Mouse (Mus musculus): ENCODE data around the gene Rasgef1a.

Gene Rasgef1a

DNA sequence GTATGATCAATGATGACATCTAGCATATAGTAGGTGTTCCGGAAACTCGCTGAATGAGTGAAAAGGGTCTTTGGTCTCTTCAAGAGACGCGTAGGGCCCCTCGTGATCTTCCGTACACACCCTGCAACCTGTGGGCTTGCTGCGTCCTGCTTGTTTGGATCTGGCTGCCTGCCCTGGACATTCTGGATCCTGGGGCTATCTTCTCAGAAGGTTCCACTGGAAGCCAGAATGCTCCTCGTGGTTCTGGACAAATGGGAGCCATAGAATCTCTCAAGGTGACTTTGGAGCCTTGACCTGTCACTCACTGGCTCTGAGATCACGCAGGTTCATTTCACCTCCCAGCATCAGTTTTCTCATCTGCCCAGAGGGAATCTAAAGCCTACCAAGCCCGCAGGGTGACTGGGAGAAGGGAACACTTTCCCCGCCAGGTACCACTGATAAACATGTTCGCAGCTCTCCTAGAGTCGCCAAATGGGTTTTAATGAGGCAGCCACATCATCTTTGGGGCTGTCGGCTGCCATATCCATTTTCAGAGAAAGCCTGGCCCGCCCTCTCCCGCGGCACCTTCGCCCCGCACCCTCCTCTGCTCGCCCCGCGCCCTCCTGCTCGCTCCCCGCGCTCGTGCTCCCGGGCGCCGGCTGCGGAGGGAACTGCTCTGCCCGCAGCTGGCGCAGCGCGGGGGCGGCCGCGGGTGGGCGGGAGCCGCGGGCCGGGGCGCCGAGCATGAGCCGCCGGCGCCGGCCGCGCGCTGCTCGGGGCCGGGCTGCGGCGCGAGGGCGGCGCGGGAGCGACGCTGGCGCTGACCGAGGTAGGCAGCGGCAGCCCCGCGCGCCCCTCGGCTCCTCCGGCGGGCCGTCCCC lies at the start of gene Rasgef1a:
Rasgef1a (plus strand) TSS at position 683 of the 860 bp plus-strand sequence.
- DNase-seq (ENCODE audit: inconsistent age in 2 of 2, low spot score in 1 of 2), result no peak

GRCm38 (mm10) chr6:117963201-117963600 lies 48.0 kb upstream of the Rasgef1a start:
- DNase-seq (ENCODE audit: inconsistent age in 2 of 2, low spot score in 1 of 2), result no peak

DNA sequence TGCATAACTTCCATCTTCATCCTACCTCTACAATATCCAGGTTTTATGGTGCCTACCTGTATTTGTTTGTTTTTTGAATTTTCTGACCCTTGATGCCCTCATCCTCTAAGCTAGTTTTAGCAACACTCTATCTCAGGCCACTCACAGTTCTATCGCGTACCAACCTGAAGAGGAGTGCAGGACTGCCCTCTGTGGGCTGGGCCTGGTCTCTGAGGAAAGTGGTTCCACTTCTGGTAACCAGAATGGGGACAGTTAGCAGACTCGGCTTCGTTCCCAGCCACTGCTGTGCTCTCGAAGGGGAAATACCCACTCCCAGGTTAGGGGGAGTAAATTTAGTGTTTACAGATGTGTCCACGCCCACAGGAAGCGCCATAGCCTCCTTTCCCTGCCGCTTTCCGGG lies 44.5 kb upstream of the Rasgef1a start:
- no peak for DNase-seq (ENCODE audit: inconsistent age in 2 of 2, low spot score in 1 of 2)

GRCm38 (mm10) chr6:117987173-117987572 lies 24.1 kb upstream of the Rasgef1a start:
- DNase-seq (ENCODE audit: inconsistent age in 2 of 2, low spot score in 1 of 2), result no peak

DNA sequence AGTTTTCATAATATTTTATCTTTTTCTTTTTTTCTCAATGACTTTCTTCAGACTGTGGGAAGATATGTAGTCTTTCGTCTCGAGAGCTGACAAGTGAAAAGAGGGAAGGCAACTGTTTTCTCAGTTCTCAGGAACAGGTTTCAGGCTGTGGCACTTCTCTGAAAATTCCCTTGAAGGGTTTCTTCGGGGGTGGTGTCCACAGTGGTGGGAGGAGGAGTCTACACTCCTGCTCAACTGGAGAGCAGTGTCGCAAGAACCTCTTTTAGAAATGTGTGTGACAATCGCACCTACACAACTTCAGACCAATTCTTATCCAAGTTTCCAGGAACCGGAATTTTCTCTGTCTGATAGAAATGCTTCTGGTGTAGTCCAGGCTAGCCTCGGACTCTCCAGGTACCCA lies 22.0 kb upstream of the Rasgef1a start:
- no peak for DNase-seq (ENCODE audit: inconsistent age in 2 of 2, low spot score in 1 of 2)

- no peak for DNase-seq (ENCODE audit: inconsistent age in 2 of 2, low spot score in 1 of 2)
These were observed 20.6 kb upstream of the Rasgef1a start for GRCm38 (mm10) chr6:117990649-117991048.

GRCm38 (mm10) chr6:117991297-117991696 lies 19.9 kb upstream of the Rasgef1a start:
- DNase-seq (ENCODE audit: inconsistent age in 2 of 2, low spot score in 1 of 2), result no peak

- DNase-seq (ENCODE audit: inconsistent age in 2 of 2, low spot score in 1 of 2), result no peak
These were observed 19.3 kb upstream of the Rasgef1a start for GRCm38 (mm10) chr6:117991928-117992327.

DNA sequence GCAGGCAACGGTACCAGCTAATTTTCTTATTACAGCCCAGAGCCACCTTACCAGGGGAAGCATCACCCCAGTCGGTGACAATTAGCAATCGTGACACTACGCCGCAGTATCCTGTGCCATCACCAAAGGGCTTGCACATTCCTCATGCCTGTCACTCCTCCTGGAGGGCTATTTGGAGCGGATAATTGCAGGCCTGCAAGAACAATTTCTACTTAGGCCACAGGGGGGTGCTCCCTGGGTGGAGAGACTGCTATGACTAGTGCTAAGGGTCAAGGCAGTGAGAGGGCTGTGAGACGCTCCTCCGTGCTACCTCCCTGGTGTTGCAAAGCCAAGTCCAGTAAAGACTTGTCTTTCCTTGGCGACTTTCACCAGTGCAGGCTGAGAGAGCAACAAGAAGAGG lies 16.1 kb upstream of the Rasgef1a start:
- peak in 1 of 2 experiments; percentile 53 for DNase-seq (ENCODE audit: inconsistent age in 2 of 2, low spot score in 1 of 2)

DNA sequence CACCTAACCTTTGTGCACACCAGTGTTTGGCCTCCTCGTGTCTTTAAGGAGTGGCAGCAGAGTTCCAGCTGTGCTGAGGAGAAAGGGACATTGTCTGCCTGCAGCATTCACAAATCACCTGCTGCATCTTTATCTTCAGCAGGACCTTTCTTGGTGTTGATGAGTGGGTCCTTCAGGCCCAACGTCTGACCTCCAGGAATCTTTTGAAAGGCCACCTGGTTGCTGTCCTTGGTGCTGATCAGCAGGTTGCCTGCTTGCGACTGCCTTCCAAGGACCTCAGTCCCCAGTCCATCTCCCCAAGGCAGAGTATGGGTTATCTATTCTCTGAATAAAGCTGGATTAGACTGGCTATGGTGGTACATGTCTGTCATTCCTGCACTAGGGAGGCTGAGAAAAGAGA lies 10.0 kb upstream of the Rasgef1a start:
- DNase-seq (ENCODE audit: inconsistent age in 2 of 2, low spot score in 1 of 2), result no peak

GRCm38 (mm10) chr6:118007302-118007701 lies 3.9 kb upstream of the Rasgef1a start:
- DNase-seq (ENCODE audit: inconsistent age in 2 of 2, low spot score in 1 of 2), result peak in 1 of 2 experiments; percentile 57

DNA sequence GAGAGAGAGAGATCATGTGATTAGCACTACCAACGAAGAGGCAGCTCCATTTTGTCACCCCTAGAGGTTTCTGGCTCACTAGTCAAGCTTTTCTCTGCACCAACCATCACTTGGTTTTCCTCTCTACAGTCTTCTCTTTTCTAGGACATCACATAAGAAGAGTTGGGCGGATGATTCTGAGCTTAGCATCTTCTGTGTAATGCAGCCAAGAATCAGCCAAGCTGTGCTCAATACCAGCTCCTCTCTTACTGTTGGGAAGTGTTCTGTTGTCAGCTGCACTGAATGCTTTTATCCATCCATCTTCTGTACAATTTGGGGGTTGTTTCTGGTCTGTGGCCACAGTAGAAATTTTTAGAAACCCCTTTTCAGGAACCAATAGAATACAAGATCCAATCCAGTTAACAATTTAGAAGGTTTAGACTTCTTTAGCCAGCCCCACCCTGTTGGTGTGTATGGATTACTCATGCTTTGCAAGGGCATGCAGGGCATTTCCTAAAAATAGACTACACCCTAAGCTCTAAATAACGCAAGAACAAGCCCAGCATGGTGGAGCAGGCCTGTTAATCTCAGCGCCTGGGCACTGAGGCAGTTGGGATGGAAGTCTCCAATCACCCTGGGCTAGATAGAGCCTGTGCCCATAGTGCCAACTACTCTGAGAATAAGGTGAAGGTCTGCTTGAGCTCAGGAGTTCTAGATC lies 3.2 kb upstream of the Rasgef1a start:
- no peak for DNase-seq (ENCODE audit: inconsistent age in 2 of 2, low spot score in 1 of 2)

DNA sequence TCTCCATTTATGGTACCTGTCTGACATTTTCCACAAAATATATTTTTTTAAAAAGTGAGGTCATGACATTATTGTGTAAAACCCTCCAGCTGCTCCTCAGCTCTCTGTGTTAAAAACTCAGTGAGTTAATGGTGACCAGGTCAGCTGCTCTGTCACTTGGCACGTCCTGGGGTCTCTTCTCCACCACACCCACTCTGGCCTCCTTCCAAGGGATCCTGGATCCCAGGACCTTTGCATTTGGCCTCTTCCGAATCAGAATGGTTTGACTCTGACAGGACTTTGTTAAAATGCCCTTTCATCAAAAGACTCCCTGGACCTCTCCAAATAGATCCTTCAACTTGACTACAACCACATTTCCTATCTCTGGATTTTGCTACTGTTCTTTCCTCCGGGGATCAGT lies 982 bp upstream of the Rasgef1a start:
- DNase-seq (ENCODE audit: inconsistent age in 2 of 2, low spot score in 1 of 2), result no peak

- DNase-seq (ENCODE audit: inconsistent age in 2 of 2, low spot score in 1 of 2), result peak in 1 of 2 experiments; percentile 30
These were observed 528 bp downstream of the Rasgef1a start for GRCm38 (mm10) chr6:118011616-118012316.

GRCm38 (mm10) chr6:118012317-118012700 lies 1.1 kb downstream of the Rasgef1a start:
- no peak for DNase-seq (ENCODE audit: inconsistent age in 2 of 2, low spot score in 1 of 2)

DNA sequence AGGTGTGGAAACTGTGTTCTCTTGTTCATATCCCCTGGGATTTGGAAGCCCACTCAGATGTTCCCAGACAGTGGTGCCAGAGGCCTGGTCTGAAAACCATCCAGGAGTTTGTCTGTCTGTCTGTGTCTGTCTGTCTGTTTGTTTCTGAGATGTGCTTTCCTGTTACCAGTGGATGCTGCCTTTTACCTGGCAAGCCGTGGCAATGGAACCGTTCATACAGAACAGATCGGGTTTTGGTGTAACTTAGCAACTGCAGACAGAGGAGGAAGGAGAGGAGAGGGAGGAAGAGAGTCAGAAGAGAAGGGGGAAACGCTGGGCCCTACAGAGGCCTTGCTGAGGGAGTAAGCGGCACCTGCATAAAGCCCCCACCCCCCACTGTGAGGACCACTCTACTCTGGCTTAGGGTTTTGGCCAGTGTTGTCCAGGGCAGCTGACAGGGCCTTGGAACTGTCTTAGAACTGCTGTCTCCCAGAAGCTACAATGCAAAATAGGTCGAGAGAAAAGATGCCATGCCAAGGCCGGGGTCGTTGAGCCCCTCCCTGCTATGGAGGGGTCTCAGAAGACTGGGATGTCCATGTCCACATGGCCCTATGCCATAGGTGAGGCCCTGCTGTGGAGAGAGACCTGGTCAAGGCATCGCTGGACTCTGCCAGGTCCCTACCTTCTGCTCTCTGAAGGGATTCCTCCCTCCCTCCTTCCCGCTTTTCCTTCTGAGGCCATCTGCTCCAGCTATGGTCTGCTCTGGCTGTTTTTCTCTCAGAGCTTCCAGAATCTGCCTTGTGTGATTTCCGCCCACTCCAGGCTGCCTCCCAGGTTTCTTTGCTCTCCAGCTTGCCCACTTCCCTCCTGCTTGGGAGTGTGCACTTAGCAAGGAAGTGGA lies 2.0 kb downstream of the Rasgef1a start:
- DNase-seq (ENCODE audit: inconsistent age in 2 of 2, low spot score in 1 of 2), result no peak

DNA sequence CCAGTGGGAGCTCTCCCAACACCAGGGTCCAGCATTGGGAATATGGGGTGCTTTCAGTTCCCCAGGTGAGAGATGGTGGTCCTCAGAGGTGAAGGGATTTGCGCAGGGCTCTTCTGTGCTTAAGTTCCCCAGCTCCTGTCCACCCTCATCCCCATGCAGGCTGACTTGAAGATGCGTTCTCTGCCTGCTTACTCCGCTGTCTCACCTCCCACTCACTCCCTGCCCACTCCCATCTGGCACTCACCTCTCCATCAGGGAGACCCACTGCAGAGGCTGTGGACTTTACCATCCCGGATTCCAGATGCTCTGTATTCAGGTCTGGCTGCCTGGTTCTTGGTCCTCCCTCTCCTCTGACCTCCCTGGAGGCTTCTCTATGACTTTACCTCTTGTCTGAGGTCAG lies 3.6 kb downstream of the Rasgef1a start:
- no peak for DNase-seq (ENCODE audit: inconsistent age in 2 of 2, low spot score in 1 of 2)

- no peak for DNase-seq (ENCODE audit: inconsistent age in 2 of 2, low spot score in 1 of 2)
These were observed 4.7 kb downstream of the Rasgef1a start for GRCm38 (mm10) chr6:118015971-118016370.

- DNase-seq (ENCODE audit: inconsistent age in 2 of 2, low spot score in 1 of 2), result no peak
These were observed 7.4 kb downstream of the Rasgef1a start for GRCm38 (mm10) chr6:118018666-118019065.

DNA sequence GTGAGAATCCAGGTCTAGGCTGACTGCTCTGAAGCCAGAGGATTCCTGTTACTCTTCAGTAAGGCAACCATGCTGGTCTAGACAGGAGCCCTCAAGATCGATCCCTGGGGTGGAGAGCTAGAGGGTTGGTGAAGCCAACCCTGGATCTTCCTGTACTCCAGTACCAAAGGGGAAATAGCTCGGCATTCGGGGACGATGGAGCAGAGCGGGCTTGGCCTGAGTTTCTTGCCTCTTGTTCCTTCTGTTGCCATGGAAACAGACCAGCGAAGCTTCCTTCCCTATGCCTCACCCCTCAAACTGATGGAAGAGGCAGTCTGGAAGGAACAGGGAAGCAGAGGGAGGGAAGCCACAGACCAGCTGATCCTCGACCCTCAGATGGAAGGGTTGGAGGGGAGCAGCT lies 8.3 kb downstream of the Rasgef1a start:
- DNase-seq (ENCODE audit: inconsistent age in 2 of 2, low spot score in 1 of 2), result no peak
